Mouse (Mus musculus) hindbrain, embryonic 12.5 days (tissue): ENCODE data around the gene Irf2bp1. TPM values are rescaled to one million over a fixed set of nuclear protein-coding genes. Genes with fewer than 3 reads are reported as not detected.

Source experiments
- ATAC-seq: fragments of 200-750 bp; cut with Nextera tagmentation; 2 replicates; pipeline ENCODE4 v1.8.0; 2017; ENCODE audit warnings: moderate TSS enrichment; ENCODE audit not compliant: low FRiP score
- H3K27ac ChIP-seq: fragments of 300-500 bp; sonication (generic); 2 replicates; pipeline ENCODE4 v1.5.1; 2016; ENCODE audit warnings: mild to moderate bottlenecking
- H3K27me3 ChIP-seq: fragments of 300-500 bp; sonication (generic); 2 replicates; pipeline ENCODE4 v1.6.1; 2016; ENCODE audit warnings: mild to moderate bottlenecking
- H3K36me3 ChIP-seq: fragments of 300-500 bp; sonication (generic); 2 replicates; pipeline ENCODE4 v1.6.1; 2016; ENCODE audit warnings: mild to moderate bottlenecking
- H3K4me1 ChIP-seq: fragments of 300-500 bp; sonication (generic); 2 replicates; pipeline ENCODE4 v1.6.1; 2016
- H3K4me2 ChIP-seq: fragments of 300-500 bp; sonication (generic); replicated peaks from 2 replicates; pipeline ENCODE4 v1.6.1; 2016; ENCODE audit warnings: mild to moderate bottlenecking
- H3K4me3 ChIP-seq: fragments of 300-500 bp; sonication (generic); 2 replicates; pipeline ENCODE4 v1.5.1; 2016; ENCODE audit warnings: mild to moderate bottlenecking
- H3K9ac ChIP-seq: fragments of 300-500 bp; sonication (generic); 2 replicates; pipeline ENCODE4 v1.6.1; 2016; ENCODE audit warnings: mild to moderate bottlenecking, moderate library complexity
- H3K9me3 ChIP-seq: fragments of 300-500 bp; sonication (generic); replicated peaks from 2 replicates; pipeline ENCODE4 v1.6.1; 2016; ENCODE audit warnings: mild to moderate bottlenecking
- WGBS: fragments of 180-500 bp; shearing (Covaris S2); methylation state at CpG from one replicate; pipeline ENCODE4 v1.1.7; 2016; 5-methylcytosine and 5-hydroxymethylcytosine counted together
- polyA plus RNA-seq: library from polyadenylated mRNA; unstranded; fragments of >200 nt; fragmentation: Nextera tagmentation; extraction: Ambion mirVana; gene quantifications from 2 replicates; pipeline ENCODE4 v1.2.1, GENCODE M21; 2016

Irf2bp1 gene
- polyA plus RNA-seq = 44.0 and 47.4 TPM in 2 replicates

DNA sequence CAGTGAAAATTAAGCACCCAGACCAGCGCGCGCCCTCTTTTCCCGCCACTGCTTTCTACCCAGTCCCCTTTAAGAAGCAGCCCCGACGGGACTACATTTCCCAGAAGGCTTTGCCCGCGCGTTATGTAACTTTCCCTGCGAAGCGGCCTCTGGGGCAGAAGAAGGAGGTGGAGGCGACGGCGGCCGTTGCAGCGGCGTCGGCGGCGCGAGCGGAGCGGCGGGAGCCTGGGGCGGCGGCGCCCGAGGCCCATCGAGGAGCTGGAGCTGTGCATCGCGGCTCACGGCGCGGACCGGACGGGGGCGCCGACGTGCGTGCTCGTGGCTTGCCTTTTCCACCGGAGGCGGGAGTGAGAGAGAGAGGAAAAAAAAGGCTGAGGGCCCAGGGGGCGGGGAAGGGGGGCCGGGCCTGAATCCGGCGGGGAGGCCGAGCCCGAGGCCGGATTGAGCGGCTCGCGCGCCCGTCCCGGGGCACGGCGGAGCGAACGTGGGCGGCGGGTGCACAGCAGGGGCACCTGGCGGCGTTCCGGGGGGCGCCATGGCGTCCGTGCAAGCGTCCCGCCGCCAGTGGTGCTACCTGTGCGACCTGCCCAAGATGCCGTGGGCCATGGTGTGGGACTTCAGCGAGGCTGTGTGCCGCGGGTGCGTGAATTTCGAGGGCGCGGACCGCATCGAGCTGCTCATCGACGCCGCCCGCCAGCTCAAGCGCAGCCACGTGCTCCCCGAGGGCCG, at the start of gene Irf2bp1:
Irf2bp1 (plus strand) TSS at position 143 of the 729 bp plus-strand sequence.
- WGBS = under 1% methylated on average over 79 of the region's 90 CpGs
- Histone ChIP-seq H3K9me3 (no peaks in the 10 kb centered on the region), H3K36me3 (peaks cover 23% of the 10 kb centered on the region)

DNA sequence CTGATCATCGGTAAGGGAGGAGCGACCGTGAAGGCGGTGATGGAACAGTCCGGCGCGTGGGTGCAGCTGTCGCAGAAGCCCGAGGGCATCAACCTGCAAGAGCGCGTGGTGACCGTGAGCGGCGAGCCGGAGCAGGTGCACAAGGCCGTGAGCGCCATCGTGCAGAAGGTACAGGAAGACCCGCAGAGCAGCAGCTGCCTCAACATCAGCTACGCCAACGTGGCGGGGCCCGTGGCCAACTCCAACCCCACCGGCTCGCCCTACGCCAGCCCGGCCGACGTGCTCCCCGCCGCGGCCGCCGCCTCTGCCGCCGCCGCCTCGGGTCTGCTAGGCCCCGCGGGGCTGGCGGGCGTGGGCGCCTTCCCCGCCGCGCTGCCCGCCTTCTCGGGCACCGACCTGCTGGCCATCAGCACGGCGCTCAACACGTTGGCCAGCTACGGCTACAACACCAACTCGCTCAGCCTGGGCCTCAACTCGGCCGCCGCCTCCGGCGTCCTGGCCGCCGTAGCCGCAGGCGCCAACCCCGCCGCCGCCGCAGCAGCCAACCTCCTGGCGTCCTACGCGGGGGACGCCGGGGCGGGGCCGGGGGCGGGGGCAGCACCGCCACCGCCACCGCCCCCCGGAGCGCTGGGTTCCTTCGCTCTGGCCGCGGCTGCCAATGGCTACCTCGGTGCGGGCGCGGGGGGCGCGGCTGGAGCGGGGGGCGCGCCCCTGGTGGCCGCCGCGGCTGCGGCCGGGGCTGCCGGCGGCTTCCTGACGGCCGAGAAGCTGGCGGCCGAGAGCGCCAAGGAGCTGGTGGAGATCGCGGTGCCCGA, 46.1 kb upstream of the Irf2bp1 start:
- Histone ChIP-seq H3K9ac (peak overlapping the region; percentile 58), H3K4me3 (peak overlapping the region; percentile 42), H3K27ac (peak overlapping the region; percentile 76), H3K36me3 (peaks cover 12% of the 10 kb centered on the region; the same call in 1 of the 2 replicates), H3K9me3 (no peaks in the 10 kb centered on the region), H3K27me3 (peaks cover 18% of the 10 kb centered on the region), H3K4me2 (peak overlapping the region; percentile 71), H3K4me1 (peaks cover 59% of the 10 kb centered on the region)
- under 1% methylated on average over 70 of the region's 107 CpGs for WGBS
- ATAC-seq = peak; percentile 46

More for the DNA sequence above, at the start of gene Irf2bp1:
- H3K4me3 ChIP-seq = peak within 1 kb of the TSS; percentile 95
- peak within 1 kb of the TSS; percentile 95 for H3K27ac ChIP-seq
- H3K4me1 ChIP-seq = peaks cover 53% of the 10 kb centered on the region
- no peaks in the 10 kb centered on the region for H3K27me3 ChIP-seq
- peak within 1 kb of the TSS; percentile 95 for H3K9ac ChIP-seq
- H3K4me2 ChIP-seq = peak within 1 kb of the TSS; percentile 99
- peak; percentile 64 for ATAC-seq

DNA sequence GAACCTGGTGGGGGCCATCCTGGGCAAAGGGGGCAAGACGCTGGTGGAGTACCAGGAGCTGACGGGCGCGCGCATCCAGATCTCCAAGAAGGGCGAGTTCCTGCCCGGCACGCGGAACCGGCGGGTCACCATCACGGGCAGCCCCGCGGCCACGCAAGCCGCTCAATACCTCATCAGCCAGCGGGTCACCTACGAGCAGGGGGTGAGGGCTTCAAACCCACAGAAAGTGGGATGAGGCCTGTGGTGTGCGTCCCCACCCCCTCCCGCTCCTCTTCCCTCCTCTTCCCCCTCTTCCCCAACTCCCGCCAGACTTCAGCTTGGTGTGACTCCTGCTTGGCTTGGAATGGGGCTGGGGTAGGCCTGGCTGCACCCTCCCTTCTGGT, 45.5 kb upstream of the Irf2bp1 start:
- Histone ChIP-seq H3K9ac (peak overlapping the region; percentile 58), H3K9me3 (no peaks in the 10 kb centered on the region), H3K4me1 (peaks cover 65% of the 10 kb centered on the region), H3K27ac (peak overlapping the region; percentile 76), H3K4me2 (peak overlapping the region; percentile 71), H3K36me3 (peaks cover 6% of the 10 kb centered on the region; the same call in 1 of the 2 replicates), H3K27me3 (peaks cover 24% of the 10 kb centered on the region), H3K4me3 (peak overlapping the region; percentile 42)
- ATAC-seq = no peak
- WGBS = 2% methylated on average over 21 of the region's 21 CpGs

DNA sequence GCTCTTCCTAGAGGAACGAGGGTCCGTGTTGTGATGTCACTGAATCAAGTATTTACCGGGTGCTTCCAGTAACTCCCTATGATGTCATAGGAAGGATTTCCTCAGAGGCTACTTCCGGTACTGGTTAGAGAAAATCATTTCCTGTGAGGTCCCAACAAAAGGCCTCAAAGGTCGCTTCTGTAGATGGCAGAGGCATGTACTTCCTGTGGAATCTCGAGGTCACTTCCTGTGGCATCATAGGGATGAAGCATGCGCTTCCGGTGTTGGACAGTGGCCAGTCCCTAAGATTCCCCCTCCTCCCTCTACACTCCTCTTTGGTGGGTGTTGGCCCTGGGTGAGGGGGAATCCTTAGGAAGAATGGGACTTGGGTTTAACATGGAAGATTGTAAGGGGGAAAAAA, 44.4 kb upstream of the Irf2bp1 start:
- no peak for ATAC-seq
- Histone ChIP-seq H3K4me2 (no peak overlapping the region), H3K9me3 (no peaks in the 10 kb centered on the region), H3K4me3 (no peak overlapping the region), H3K36me3 (no peaks in the 10 kb centered on the region), H3K4me1 (peaks cover 76% of the 10 kb centered on the region), H3K27ac (peak overlapping the region; percentile 23; the same call in 1 of the 2 replicates), H3K27me3 (peaks cover 29% of the 10 kb centered on the region), H3K9ac (no peak overlapping the region)
- 63% methylated on average over 8 of the region's 8 CpGs for WGBS

DNA sequence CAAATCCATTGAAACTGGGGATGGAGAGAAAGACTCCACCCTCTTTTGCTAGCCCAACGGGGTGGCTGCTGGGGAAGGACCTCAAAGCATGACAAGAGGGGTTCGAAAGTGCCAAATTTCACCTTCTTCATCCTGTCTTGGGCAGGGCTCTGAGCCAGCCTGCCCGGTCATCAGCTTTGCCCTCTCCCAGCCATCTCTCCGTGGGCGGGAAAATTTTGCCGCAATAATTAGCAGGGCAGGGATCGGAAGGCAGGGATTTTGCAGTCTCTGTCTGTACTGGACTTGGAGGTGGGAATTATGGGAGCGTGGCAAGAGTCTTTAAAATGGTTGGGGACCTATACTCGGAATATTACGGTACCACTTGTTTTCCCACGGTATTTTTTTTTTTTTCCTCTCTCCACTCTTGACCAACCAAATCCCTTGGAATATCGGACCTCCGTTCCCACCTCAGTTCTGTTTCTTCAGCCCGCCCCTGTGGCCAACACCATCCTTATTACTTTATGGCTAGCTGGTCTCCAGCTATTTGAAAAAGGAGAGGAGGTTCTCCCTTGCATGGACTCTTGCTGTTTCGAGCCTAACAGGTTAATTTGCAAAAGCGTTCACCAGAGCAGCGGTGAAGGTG, 41.6 kb upstream of the Irf2bp1 start:
- Histone ChIP-seq H3K4me1 (peaks cover 69% of the 10 kb centered on the region), H3K4me2 (peak overlapping the region; percentile 51), H3K9ac (peak overlapping the region; percentile 54), H3K9me3 (no peaks in the 10 kb centered on the region), H3K27me3 (peaks cover 28% of the 10 kb centered on the region), H3K4me3 (peak overlapping the region; percentile 27), H3K36me3 (no peaks in the 10 kb centered on the region), H3K27ac (peak overlapping the region; percentile 52; the same call in 1 of the 2 replicates)
- ATAC-seq = no peak
- WGBS = 2% methylated on average over 17 of the region's 17 CpGs

DNA sequence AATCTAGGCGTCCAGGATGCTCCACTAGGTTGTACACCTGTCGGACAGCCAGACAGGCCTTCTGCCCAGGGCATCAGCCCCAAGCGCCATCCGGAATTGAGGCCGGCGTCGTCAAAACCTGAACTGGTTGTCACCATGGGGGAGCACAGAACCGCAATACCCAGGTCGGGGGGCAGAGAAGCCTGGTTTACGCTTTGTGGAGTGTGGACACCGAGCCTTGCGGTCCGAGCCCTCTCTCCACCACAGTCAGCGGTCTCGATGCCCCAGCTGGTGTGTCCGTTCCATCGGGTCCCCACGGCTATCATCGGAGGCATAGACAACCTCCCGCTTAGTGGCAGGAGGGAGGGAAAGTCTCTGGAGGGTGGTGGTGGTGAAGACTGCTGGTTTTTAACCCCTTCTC, 41.0 kb upstream of the Irf2bp1 start:
- Histone ChIP-seq H3K36me3 (no peaks in the 10 kb centered on the region), H3K4me1 (peaks cover 64% of the 10 kb centered on the region), H3K4me2 (peak overlapping the region; percentile 51), H3K27me3 (peaks cover 28% of the 10 kb centered on the region), H3K9ac (peak overlapping the region; percentile 54), H3K9me3 (no peaks in the 10 kb centered on the region), H3K4me3 (peak overlapping the region; percentile 27), H3K27ac (peak overlapping the region; percentile 52; the same call in 1 of the 2 replicates)
- ATAC-seq = peak; percentile 27
- WGBS = 2% methylated on average over 20 of the region's 20 CpGs

DNA sequence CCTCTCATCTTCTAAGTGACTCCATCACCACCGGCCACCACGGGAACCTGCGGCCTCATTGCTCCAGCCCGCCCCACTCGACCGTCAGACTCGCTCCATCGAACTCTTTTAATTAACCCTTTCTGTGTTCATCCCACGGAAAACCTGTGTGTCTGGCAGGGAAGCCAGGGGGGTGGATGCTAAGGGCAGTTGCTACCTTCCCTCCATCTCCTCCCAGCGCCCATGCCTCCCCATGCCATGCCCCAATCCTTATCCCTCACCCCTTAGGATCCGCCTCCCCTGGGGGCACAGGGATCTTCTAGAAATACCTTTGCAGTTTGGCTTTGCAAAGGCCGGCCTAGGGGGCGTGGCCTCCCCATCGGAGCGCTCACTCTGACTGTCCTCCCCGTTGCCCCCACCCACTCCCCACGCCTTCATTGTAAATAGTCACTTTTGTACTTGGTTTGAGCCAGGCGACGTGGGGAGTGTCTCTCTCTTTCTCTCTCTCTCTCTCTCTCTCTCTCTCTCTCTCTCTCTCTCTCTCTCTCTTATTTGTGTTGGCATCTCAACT, 40.5 kb upstream of the Irf2bp1 start:
- WGBS = 2% methylated on average over 19 of the region's 19 CpGs
- peaks cover 28% of the 10 kb centered on the region for H3K27me3 ChIP-seq
- H3K9ac ChIP-seq = no peak overlapping the region
- peak overlapping the region; percentile 51 for H3K4me2 ChIP-seq
- peak overlapping the region; percentile 27 for H3K4me3 ChIP-seq
- H3K9me3 ChIP-seq = no peaks in the 10 kb centered on the region
- 0 out of 2 replicates have a peak, but pooled peaks have one; percentile 3 for ATAC-seq
- H3K27ac ChIP-seq = no peak overlapping the region
- H3K36me3 ChIP-seq = no peaks in the 10 kb centered on the region
- H3K4me1 ChIP-seq = peaks cover 58% of the 10 kb centered on the region

DNA sequence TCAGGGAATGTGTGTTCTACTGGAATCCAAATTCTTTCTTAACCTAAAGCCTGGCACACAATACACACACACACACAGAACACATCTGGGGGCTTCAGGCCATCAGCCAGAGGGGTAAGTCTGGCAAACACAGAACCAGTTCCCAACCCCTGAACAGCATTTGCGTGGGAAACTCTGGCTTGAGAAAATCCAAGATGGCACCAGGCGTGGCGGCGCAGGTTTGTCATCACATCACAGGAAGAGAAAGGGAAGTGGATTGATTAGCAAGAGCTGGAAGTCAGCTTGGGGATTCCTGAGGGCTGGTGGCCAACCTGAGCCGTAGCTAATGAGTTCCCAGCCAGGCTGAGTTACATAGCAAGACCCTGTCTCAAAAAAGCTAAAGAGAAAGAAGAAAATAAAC, 38.5 kb upstream of the Irf2bp1 start:
- no peak for ATAC-seq

DNA sequence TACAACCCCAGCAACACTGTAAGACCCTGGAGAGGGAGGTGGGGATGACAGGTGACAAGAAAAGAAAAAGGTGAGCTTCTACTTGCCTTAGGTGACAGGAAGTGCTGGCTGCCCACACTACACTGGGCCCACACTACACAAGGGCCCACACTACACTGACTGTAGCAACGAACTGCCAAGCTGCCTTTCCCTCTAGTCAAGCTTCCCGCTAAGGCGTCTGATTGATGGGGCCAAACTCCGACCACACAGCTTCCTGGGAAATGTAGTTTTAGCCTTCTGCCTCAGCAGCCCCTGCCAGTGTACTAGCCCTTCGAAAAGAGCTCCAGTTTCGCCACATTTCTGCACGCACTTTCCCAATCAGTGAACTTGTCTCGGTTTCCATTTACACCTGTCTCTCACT, 36.2 kb upstream of the Irf2bp1 start:
- Histone ChIP-seq H3K27me3 (peaks cover 17% of the 10 kb centered on the region), H3K4me3 (no peak overlapping the region), H3K36me3 (no peaks in the 10 kb centered on the region), H3K4me1 (peaks cover 22% of the 10 kb centered on the region), H3K9ac (no peak overlapping the region), H3K27ac (no peak overlapping the region), H3K4me2 (no peak overlapping the region), H3K9me3 (no peaks in the 10 kb centered on the region; the same call in 1 of the 2 replicates)
- 6% methylated on average over 8 of the region's 8 CpGs for WGBS
- peak; percentile 49 for ATAC-seq

More for the DNA sequence above, 38.5 kb upstream of the Irf2bp1 start:
- H3K9ac ChIP-seq = no peak overlapping the region
- H3K4me2 ChIP-seq = no peak overlapping the region
- H3K9me3 ChIP-seq = no peaks in the 10 kb centered on the region
- peaks cover 26% of the 10 kb centered on the region for H3K27me3 ChIP-seq
- peaks cover 45% of the 10 kb centered on the region for H3K4me1 ChIP-seq
- H3K36me3 ChIP-seq = no peaks in the 10 kb centered on the region
- WGBS = 75% methylated on average over 5 of the region's 5 CpGs
- H3K27ac ChIP-seq = no peak overlapping the region
- H3K4me3 ChIP-seq = no peak overlapping the region

DNA sequence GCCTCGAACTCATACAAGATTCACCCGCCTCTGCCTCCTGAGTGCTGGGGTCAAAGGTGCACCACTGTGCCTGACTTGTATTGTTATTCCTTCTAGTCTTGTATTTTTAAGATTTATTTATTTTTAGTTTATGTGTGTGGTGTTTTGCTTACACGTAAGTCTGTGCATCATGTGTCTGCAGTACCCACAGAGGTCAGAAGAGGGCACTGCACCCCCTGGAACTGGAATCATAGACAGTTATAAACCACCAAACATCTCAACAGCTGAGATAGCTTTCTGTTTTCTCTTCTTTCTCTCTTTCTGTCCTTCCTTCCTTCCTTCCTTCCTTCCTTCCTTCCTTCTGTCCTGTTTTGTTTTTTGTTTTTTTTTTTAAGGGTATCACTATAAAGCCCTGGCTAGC, 32.9 kb upstream of the Irf2bp1 start:
- no peak for ATAC-seq

DNA sequence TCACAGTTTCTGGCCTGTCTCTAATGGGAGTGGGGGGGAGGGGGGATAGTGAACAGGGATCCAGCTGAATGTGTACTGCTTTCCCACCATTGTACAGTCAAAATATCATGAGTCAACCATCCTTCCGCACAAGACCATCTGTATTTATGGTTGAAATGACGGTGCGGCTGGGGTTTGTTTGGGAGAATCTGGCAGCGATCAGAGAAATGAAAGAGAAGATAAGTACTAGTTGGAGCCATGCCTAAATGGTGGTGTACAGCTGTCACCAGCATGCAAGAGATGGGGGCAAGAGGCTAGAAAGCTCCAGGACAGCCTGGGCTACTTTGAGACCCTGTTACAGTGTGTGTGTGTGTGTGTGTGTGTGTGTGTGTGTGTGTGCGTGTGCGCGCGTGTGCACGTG, 25.5 kb upstream of the Irf2bp1 start:
- no peak for ATAC-seq
- Histone ChIP-seq H3K9me3 (no peaks in the 10 kb centered on the region), H3K4me3 (no peak overlapping the region), H3K27me3 (no peaks in the 10 kb centered on the region), H3K27ac (no peak overlapping the region), H3K4me1 (no peaks in the 10 kb centered on the region), H3K4me2 (no peak overlapping the region), H3K9ac (no peak overlapping the region), H3K36me3 (no peaks in the 10 kb centered on the region)
- 86% methylated on average over 9 of the region's 9 CpGs for WGBS

More for the DNA sequence above, 32.9 kb upstream of the Irf2bp1 start:
- WGBS = 94% methylated on average over 3 of the region's 3 CpGs
- Histone ChIP-seq H3K9ac (no peak overlapping the region), H3K36me3 (no peaks in the 10 kb centered on the region), H3K27ac (no peak overlapping the region), H3K4me3 (no peak overlapping the region), H3K27me3 (no peaks in the 10 kb centered on the region), H3K9me3 (no peaks in the 10 kb centered on the region; the same call in 1 of the 2 replicates), H3K4me1 (no peaks in the 10 kb centered on the region), H3K4me2 (no peak overlapping the region)

DNA sequence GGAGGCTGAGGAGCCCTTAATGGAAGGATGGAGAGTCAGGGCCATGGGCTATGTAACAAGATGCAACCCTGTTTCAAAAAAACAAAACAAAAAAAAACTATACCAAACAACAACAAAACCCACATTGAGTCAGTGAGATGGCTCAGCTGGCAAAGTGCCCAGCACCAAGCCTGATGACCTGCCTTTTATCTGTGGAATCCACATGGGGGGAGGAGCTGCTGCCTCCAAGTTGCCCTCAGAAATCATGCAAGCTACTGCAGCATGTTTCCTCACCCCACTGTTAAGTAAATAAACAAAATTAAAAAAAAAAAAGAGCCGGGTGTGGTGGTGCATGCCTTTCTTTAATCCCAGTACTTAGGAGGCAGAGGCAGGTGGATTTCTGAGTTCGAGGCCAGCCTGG, 17.3 kb upstream of the Irf2bp1 start:
- H3K9ac ChIP-seq = no peak overlapping the region
- no peak for ATAC-seq
- H3K27ac ChIP-seq = no peak overlapping the region
- no peaks in the 10 kb centered on the region for H3K9me3 ChIP-seq
- 78% methylated on average over 2 of the region's 2 CpGs for WGBS
- H3K36me3 ChIP-seq = no peaks in the 10 kb centered on the region
- H3K4me2 ChIP-seq = no peak overlapping the region
- peaks cover 3% of the 10 kb centered on the region for H3K27me3 ChIP-seq
- H3K4me3 ChIP-seq = no peak overlapping the region
- H3K4me1 ChIP-seq = peaks cover 9% of the 10 kb centered on the region
